ENCODE assay signal across 18 mouse cellular contexts in the genomic region with DNA sequence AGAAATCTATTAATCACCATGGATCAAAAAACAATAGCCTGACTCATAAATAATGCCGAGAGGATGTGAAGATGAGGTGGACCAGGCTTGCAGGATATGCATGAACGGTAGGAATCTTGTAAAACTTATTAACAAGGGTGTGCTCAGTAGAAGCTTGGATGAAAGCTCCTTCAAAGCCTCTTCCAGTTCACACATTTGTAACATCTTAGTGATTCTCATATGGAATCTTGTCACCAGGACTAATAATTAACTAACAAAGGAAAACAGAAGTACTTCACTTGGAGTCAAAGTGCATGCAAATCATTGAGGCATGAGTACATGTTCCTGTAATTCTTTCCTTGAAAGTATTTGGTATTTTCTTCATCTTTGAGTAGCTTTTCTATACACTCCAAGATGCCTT.
"Had no signal": no experiment of that assay in that cellular context is flagged by ENCODE, and none has a peak within 500 bp of the region (broad histone marks: within the 10 kb centered on the region; RNA-seq: fewer than 3 reads in every experiment).

No protein-coding gene starts in this region.

- H3K4me2 ChIP-seq: lung, embryonic 14.5 days; midbrain, embryonic 12.5 days; neural tube, embryonic 13.5 days; neural tube, embryonic 15.5 days had no signal

- ATAC-seq: midbrain, embryonic 16.5 days had no signal

- H3K4me3 ChIP-seq: midbrain, embryonic 10.5 days; midbrain, embryonic 12.5 days; myocyte; neural tube, embryonic 13.5 days; neural tube, embryonic 15.5 days had no signal

- H3K27me3 ChIP-seq: midbrain, embryonic 12.5 days; neural tube, embryonic 13.5 days; neural tube, embryonic 15.5 days had no signal

- DNase-seq: lung, embryonic 14.5 days; lung, postnatal 10 days; lung, postnatal 4 days; midbrain, embryonic 14.5 days; retina, postnatal 1 day; right cerebral cortex, adult 18-20 months; right cerebral cortex, postnatal 25 days; right cerebral cortex, postnatal 4 days; spleen, adult 18-20 months; thymus, adult 18-20 months; thymus, postnatal 14 days; thymus, postnatal 36 days had no signal

- H3K9me3 ChIP-seq: midbrain, embryonic 10.5 days; midbrain, embryonic 12.5 days; neural tube, embryonic 13.5 days; neural tube, embryonic 15.5 days had no signal

- H3K27ac ChIP-seq: midbrain, embryonic 10.5 days; midbrain, embryonic 12.5 days; neural tube, embryonic 13.5 days; neural tube, embryonic 15.5 days had no signal

- H3K36me3 ChIP-seq: midbrain, embryonic 10.5 days; midbrain, embryonic 12.5 days; neural tube, embryonic 13.5 days; neural tube, embryonic 15.5 days had no signal

- H3K9ac ChIP-seq: lung, embryonic 14.5 days; midbrain, embryonic 12.5 days; neural tube, embryonic 13.5 days; neural tube, embryonic 15.5 days had no signal

- H3K4me1 ChIP-seq: midbrain, embryonic 10.5 days; midbrain, embryonic 12.5 days; neural tube, embryonic 13.5 days; neural tube, embryonic 15.5 days had no signal
